Mouse (Mus musculus): ENCODE measurements around the gene Psma6.

- TF ChIP-seq EP300 (IDR thresholded peaks at IDR 0.05; ENCODE audit: low read depth in 1 of 2, low read length in 2 of 2), result no peak
- no peak for TF ChIP-seq GATA1 (IDR thresholded peaks at IDR 0.05; ENCODE audit: low read depth, low read length)
- TF ChIP-seq ZKSCAN1 (IDR thresholded peaks at IDR 0.05; ENCODE audit: low read depth, low read length), result no peak
- no peak for TF ChIP-seq POLR2A (IDR thresholded peaks at IDR 0.05; ENCODE audit: control insufficient read depth in 1 of 2, insufficient read depth in 1 of 2, low read depth in 1 of 2, low read length in 2 of 2, poor library complexity in 1 of 2)
- no peak for TF ChIP-seq CTCF (IDR thresholded peaks at IDR 0.05 in 2 of 3, conservative IDR thresholded peaks at IDR 0.05 in 1 of 3; ENCODE audit: control insufficient read depth in 1 of 3, insufficient read depth in 1 of 3, low read depth in 2 of 3, low read length in 3 of 3, poor library complexity in 1 of 3, severe bottlenecking in 1 of 3)
- TF ChIP-seq UBTF (IDR thresholded peaks at IDR 0.05; ENCODE audit: borderline replicate concordance, insufficient read depth, low read depth, low read length), result no peak
- no peak for TF ChIP-seq CHD2 (IDR thresholded peaks at IDR 0.05; ENCODE audit: low read length)
- TF ChIP-seq USF1 (IDR thresholded peaks at IDR 0.05; ENCODE audit: low read depth, low read length), result no peak
- no peak for TF ChIP-seq E2F4 (IDR thresholded peaks at IDR 0.05; ENCODE audit: borderline replicate concordance, low read depth, low read length)
- TF ChIP-seq ELF1 (IDR thresholded peaks at IDR 0.05; ENCODE audit: low read depth, low read length), result no peak
- TF ChIP-seq MAX (IDR thresholded peaks at IDR 0.05; ENCODE audit: low read length), result no peak
- TF ChIP-seq KAT2A (conservative IDR thresholded peaks at IDR 0.05; ENCODE audit: low read depth, low read length), result no peak
- no peak for TF ChIP-seq ZC3H11A (IDR thresholded peaks at IDR 0.05; ENCODE audit: low read depth, low read length)
- TF ChIP-seq MXI1 (IDR thresholded peaks at IDR 0.05; ENCODE audit: low read depth, low read length), result no peak
These were observed 36.2 kb downstream of the Psma6 start for GRCm38 (mm10) chr12:55420220-55420619.

Measured in MEL (cell line).